Mouse (Mus musculus): ENCODE data around the gene Tex9. TPM values are rescaled to one million over a fixed set of nuclear protein-coding genes. Genes with fewer than 3 reads are reported as not detected.

Gene Tex9
- polyA plus RNA-seq, 1 experiment: 20.6 TPM

- Histone ChIP-seq H3K4me1 (ENCODE audit: control insufficient read depth, insufficient read depth, low read length) (no peaks in the 10 kb centered on the region; the same call in 1 of the 2 replicates), H3K4me3 (replicated peaks; ENCODE audit: control insufficient read depth, low read depth, low read length) (no peak overlapping the region), H3K27ac (ENCODE audit: control insufficient read depth, insufficient read depth, low read depth, low read length, poor library complexity) (no peak overlapping the region)
- TF ChIP-seq POLR2A (IDR thresholded peaks at IDR 0.05; ENCODE audit: borderline replicate concordance, control insufficient read depth, low read depth, low read length) (no peak), CTCF (IDR thresholded peaks at IDR 0.05; ENCODE audit: control insufficient read depth, insufficient read depth, low read length) (no peak)
- WGBS: 76% methylated on average over 11 of the region's 11 CpGs
Measured at GRCm38 (mm10) chr9:72425300-72425850, 66.6 kb downstream of the Tex9 start.

- H3K4me1 ChIP-seq (ENCODE audit: control insufficient read depth, insufficient read depth, low read length): no peaks in the 10 kb centered on the region; the same call in 1 of the 2 replicates
- TF ChIP-seq CTCF (IDR thresholded peaks at IDR 0.05; ENCODE audit: control insufficient read depth, insufficient read depth, low read length) (no peak), POLR2A (IDR thresholded peaks at IDR 0.05; ENCODE audit: borderline replicate concordance, control insufficient read depth, low read depth, low read length) (no peak)
- H3K4me3 ChIP-seq (replicated peaks; ENCODE audit: control insufficient read depth, low read depth, low read length): no peak overlapping the region
- H3K27ac ChIP-seq (ENCODE audit: control insufficient read depth, insufficient read depth, low read depth, low read length, poor library complexity): no peak overlapping the region
- 94% methylated on average over 2 of the region's 2 CpGs for WGBS
Measured at GRCm38 (mm10) chr9:72422753-72423152, 69.3 kb downstream of the Tex9 start.

GRCm38 (mm10) chr9:72422284-72422683 is 69.7 kb downstream of the Tex9 start:
- WGBS: 78% methylated on average over 11 of the region's 11 CpGs
- no peaks in the 10 kb centered on the region; the same call in 1 of the 2 replicates for H3K4me1 ChIP-seq (ENCODE audit: control insufficient read depth, insufficient read depth, low read length)
- H3K4me3 ChIP-seq (replicated peaks; ENCODE audit: control insufficient read depth, low read depth, low read length): no peak overlapping the region
- H3K27ac ChIP-seq (ENCODE audit: control insufficient read depth, insufficient read depth, low read depth, low read length, poor library complexity): no peak overlapping the region
- TF ChIP-seq CTCF (IDR thresholded peaks at IDR 0.05; ENCODE audit: control insufficient read depth, insufficient read depth, low read length) (no peak), POLR2A (IDR thresholded peaks at IDR 0.05; ENCODE audit: borderline replicate concordance, control insufficient read depth, low read depth, low read length) (no peak)

- H3K4me1 ChIP-seq (ENCODE audit: control insufficient read depth, insufficient read depth, low read length): no peaks in the 10 kb centered on the region; the same call in 1 of the 2 replicates
- no peak overlapping the region for H3K27ac ChIP-seq (ENCODE audit: control insufficient read depth, insufficient read depth, low read depth, low read length, poor library complexity)
- TF ChIP-seq POLR2A (IDR thresholded peaks at IDR 0.05; ENCODE audit: borderline replicate concordance, control insufficient read depth, low read depth, low read length): no peak
- TF ChIP-seq CTCF (IDR thresholded peaks at IDR 0.05; ENCODE audit: control insufficient read depth, insufficient read depth, low read length): no peak
- no peak overlapping the region for H3K4me3 ChIP-seq (replicated peaks; ENCODE audit: control insufficient read depth, low read depth, low read length)
- WGBS: 65% methylated on average over 3 of the region's 3 CpGs
Measured at GRCm38 (mm10) chr9:72420490-72420889, 71.5 kb downstream of the Tex9 start.

- TF ChIP-seq CTCF (IDR thresholded peaks at IDR 0.05; ENCODE audit: control insufficient read depth, insufficient read depth, low read length) (no peak), POLR2A (IDR thresholded peaks at IDR 0.05; ENCODE audit: borderline replicate concordance, control insufficient read depth, low read depth, low read length) (no peak)
- H3K27ac ChIP-seq (ENCODE audit: control insufficient read depth, insufficient read depth, low read depth, low read length, poor library complexity): no peak overlapping the region
- no peak overlapping the region for H3K4me3 ChIP-seq (replicated peaks; ENCODE audit: control insufficient read depth, low read depth, low read length)
- 76% methylated on average over 3 of the region's 3 CpGs for WGBS
- no peaks in the 10 kb centered on the region; the same call in 1 of the 2 replicates for H3K4me1 ChIP-seq (ENCODE audit: control insufficient read depth, insufficient read depth, low read length)
Measured at GRCm38 (mm10) chr9:72418443-72418842, 73.6 kb downstream of the Tex9 start.

GRCm38 (mm10) chr9:72411746-72412145 is 80.3 kb downstream of the Tex9 start:
- Histone ChIP-seq H3K27ac (ENCODE audit: control insufficient read depth, insufficient read depth, low read depth, low read length, poor library complexity) (no peak overlapping the region), H3K4me1 (ENCODE audit: control insufficient read depth, insufficient read depth, low read length) (no peaks in the 10 kb centered on the region), H3K4me3 (replicated peaks; ENCODE audit: control insufficient read depth, low read depth, low read length) (no peak overlapping the region)
- WGBS: 94% methylated on average over 2 of the region's 2 CpGs
- TF ChIP-seq CTCF (IDR thresholded peaks at IDR 0.05; ENCODE audit: control insufficient read depth, insufficient read depth, low read length) (0 out of 2 replicates have a peak, but pooled peaks have one; percentile 25), POLR2A (IDR thresholded peaks at IDR 0.05; ENCODE audit: borderline replicate concordance, control insufficient read depth, low read depth, low read length) (no peak)

- Histone ChIP-seq H3K4me1 (ENCODE audit: control insufficient read depth, insufficient read depth, low read length) (no peaks in the 10 kb centered on the region), H3K4me3 (replicated peaks; ENCODE audit: control insufficient read depth, low read depth, low read length) (no peak overlapping the region), H3K27ac (ENCODE audit: control insufficient read depth, insufficient read depth, low read depth, low read length, poor library complexity) (peak overlapping the region; percentile 75)
- TF ChIP-seq CTCF (IDR thresholded peaks at IDR 0.05; ENCODE audit: control insufficient read depth, insufficient read depth, low read length) (no peak), POLR2A (IDR thresholded peaks at IDR 0.05; ENCODE audit: borderline replicate concordance, control insufficient read depth, low read depth, low read length) (no peak)
- 50% methylated on average over 15 of the region's 15 CpGs for WGBS
Measured at GRCm38 (mm10) chr9:72409381-72410225, 82.4 kb downstream of the Tex9 start.

- Histone ChIP-seq H3K4me1 (ENCODE audit: control insufficient read depth, insufficient read depth, low read length) (no peaks in the 10 kb centered on the region), H3K27ac (ENCODE audit: control insufficient read depth, insufficient read depth, low read depth, low read length, poor library complexity) (no peak overlapping the region), H3K4me3 (replicated peaks; ENCODE audit: control insufficient read depth, low read depth, low read length) (peak overlapping the region; percentile 63)
- no peak for TF ChIP-seq POLR2A (IDR thresholded peaks at IDR 0.05; ENCODE audit: borderline replicate concordance, control insufficient read depth, low read depth, low read length)
- TF ChIP-seq CTCF (IDR thresholded peaks at IDR 0.05; ENCODE audit: control insufficient read depth, insufficient read depth, low read length): peak; percentile 98
- 3% methylated on average over 12 of the region's 12 CpGs for WGBS
Measured at GRCm38 (mm10) chr9:72408131-72408586, 83.9 kb downstream of the Tex9 start.

Measured in bone marrow, adult 2 months (tissue).